Mouse (Mus musculus) right cerebral cortex, postnatal 14 days (tissue): ENCODE data around the gene Cct7.

Experiments used
- DNase-seq: peaks from one replicate; pipeline ENCODE4 v3.0.0; 2022

The Cct7 gene

DNA sequence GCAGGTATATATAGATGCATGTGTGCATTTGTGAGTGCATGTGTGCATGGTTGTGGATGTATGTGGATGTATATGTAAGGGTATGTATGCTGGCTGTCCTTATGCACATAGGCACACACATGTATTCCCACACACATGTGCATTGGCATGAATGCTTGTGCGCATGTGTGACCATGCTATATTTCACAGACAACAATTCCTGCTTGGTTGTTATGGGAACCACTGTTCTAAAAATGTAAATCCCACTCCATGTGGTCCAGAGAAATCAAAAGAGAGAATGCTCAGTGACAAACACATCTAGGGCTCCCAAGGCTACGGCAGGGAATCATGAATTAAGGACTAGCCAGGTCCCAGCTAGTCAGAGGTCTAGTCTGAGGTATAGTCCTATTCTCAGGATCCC is 53.6 kb downstream of the Cct7 start:
- no peak for DNase-seq

- no peak for DNase-seq
Measured at GRCm38 (mm10) chr6:85508602-85509001, 57.3 kb downstream of the Cct7 start.

DNA sequence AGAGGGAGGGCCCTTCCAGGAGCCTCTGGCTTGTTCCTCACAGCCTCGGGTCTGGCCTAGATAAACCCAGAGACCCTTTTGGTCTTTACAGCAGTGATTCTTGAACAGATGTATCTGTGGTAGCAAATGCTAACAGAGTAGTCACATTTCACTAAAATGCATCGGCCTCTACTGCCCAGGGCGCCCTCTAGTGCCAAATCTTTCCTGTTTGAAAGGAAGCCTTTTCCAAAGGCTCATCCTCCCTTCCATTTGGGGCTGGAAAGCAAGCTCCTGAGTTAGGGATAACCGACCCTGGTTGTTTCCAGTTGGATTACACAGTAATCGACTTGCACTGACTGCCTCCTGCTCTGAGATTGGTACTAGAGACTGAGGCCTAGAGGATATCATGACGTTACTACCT is 59.2 kb downstream of the Cct7 start:
- peak; percentile 86 for DNase-seq

- peak; percentile 39 for DNase-seq
Measured at GRCm38 (mm10) chr6:85511286-85512055, 60.2 kb downstream of the Cct7 start.

- DNase-seq: no peak
Measured at GRCm38 (mm10) chr6:85512056-85512440, 60.7 kb downstream of the Cct7 start.

- DNase-seq: peak; percentile 55
Measured at GRCm38 (mm10) chr6:85512577-85513530, 61.5 kb downstream of the Cct7 start.

DNA sequence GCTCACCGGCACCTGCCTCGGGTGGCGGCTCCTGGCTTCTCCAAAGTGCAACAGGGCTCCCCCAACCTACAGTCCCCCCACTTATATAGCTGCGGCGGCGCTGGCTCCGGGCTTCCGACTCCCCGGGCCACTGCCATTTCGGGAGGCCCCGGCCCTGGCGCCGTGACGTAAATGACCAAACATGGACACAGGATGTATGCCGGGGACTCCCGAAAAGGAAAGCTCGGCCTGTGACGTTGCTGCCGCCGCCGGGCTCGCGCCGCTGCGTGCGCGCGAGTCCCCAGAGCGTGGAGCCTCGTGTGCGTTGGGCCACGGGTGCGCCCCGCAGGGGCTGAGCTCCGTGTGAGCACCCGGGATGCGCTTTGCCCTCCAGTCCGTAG is 62.2 kb downstream of the Cct7 start, which contains the start of gene Egr4:
Gene Egr4, minus strand, starts transcription at position 59 of the 380 bp plus-strand sequence.
- DNase-seq: peak; percentile 89

DNA sequence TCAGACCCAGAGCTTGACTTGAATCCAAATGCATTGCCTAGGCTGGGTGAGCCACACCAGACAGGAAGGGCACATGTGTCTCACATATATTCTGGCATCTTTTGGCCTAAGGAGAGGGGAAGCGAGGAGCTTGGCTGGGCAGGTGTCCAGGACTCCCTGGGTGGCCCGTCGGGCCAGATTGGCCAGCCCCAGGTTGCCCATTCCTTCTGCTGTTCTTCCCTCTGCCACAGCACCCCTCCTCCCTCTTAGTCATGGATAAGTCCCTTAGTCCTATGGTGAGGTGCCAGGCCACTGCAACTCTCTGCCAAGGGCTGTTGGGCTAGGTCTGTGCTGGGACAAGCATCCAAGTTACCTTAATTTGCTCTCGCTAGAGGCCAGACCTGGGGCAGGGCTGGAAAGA is 64.6 kb downstream of the Cct7 start:
- no peak for DNase-seq
